Mouse (Mus musculus) cerebellum, postnatal 10 days (tissue): ENCODE measurements around the gene Spata18.

Source experiments
- DNase-seq, 2 experiments: peaks; one replicate each; pipeline ENCODE4 v3.0.0; 2021; ENCODE audit warnings: mixed read lengths in 2 of 2

Spata18 gene

GRCm38 (mm10) chr5:73721682-73722282, 70.6 kb downstream of the Spata18 start:
- peak in 1 of 2 experiments; percentile 16 for DNase-seq

- no peak for DNase-seq
Observed at GRCm38 (mm10) chr5:73725981-73726380, 74.8 kb downstream of the Spata18 start.

- peak; percentile 38 to 47 for DNase-seq
Observed at GRCm38 (mm10) chr5:73728651-73729050, 77.5 kb downstream of the Spata18 start.
